14 mouse cellular contexts compared by ENCODE assay signal in genomic region chr17:83853831-83854230, GRCm38 (mm10). TPM values are rescaled to one million over a fixed set of nuclear protein-coding genes. Genes with fewer than 3 reads are reported as not detected.
DNase-seq lines count a peak whose midpoint lies in the region; ATAC-seq and TF ChIP-seq lines count a peak whose summit lies in the region.
"Had no signal": no experiment of that assay in that cellular context is flagged by ENCODE, and none has a peak within 500 bp of the region (broad histone marks: within the 10 kb centered on the region; RNA-seq: fewer than 3 reads in every experiment).

No protein-coding gene starts in this region.

- no peaks in the 10 kb centered on the region for H3K27me3 ChIP-seq in heart, adult 2 months (ENCODE audit: control insufficient read depth, insufficient read depth, low read length)
- no peaks in the 10 kb centered on the region for H3K27me3 ChIP-seq in lung, embryonic 14.5 days (ENCODE audit: insufficient read depth, low read length)
- H3K27me3 ChIP-seq: heart, embryonic 15.5 days; midbrain, embryonic 13.5 days had no signal

- no peak for TF ChIP-seq EP300 in heart, adult 2 months (IDR thresholded peaks at IDR 0.05; ENCODE audit: insufficient read depth, low read depth, low read length)

- TF ChIP-seq POLR2A in heart, adult 2 months (IDR thresholded peaks at IDR 0.05; ENCODE audit: insufficient read depth, low read depth, low read length): no peak

- no peaks in the 10 kb centered on the region for H3K9me3 ChIP-seq in lung, embryonic 14.5 days (ENCODE audit: low read depth, low read length)
- H3K9me3 ChIP-seq: heart, embryonic 15.5 days; limb, embryonic 12.5 days; midbrain, embryonic 13.5 days had no signal

- H3K4me1 ChIP-seq in heart, adult 2 months (ENCODE audit: control insufficient read depth, insufficient read depth, low read length): no peaks in the 10 kb centered on the region
- no peaks in the 10 kb centered on the region for H3K4me1 ChIP-seq in lung, embryonic 14.5 days (ENCODE audit: insufficient read depth)

- no peaks in the 10 kb centered on the region for H3K36me3 ChIP-seq in heart, adult 2 months (ENCODE audit: control insufficient read depth, insufficient read depth, low read length)
- H3K36me3 ChIP-seq in lung, embryonic 14.5 days (ENCODE audit: insufficient read depth): no peaks in the 10 kb centered on the region
- H3K36me3 ChIP-seq: heart, embryonic 15.5 days; limb, embryonic 12.5 days; midbrain, embryonic 13.5 days had no signal

- ATAC-seq in lung, embryonic 14.5 days (ENCODE audit: insufficient read depth): no peak
- ATAC-seq in megakaryocyte progenitor cell, adult 5-6 weeks (replicated peaks; ENCODE audit: poor library complexity): 0 out of 2 replicates have a peak, but pooled peaks have one; percentile 33
- ATAC-seq: midbrain, embryonic 13.5 days had no signal

- 50% methylated on average over 3 of the region's 3 CpGs for WGBS in heart, adult 2 months
- 44% methylated on average over 3 of the region's 3 CpGs for WGBS in lung, embryonic 14.5 days

- H3K4me3 ChIP-seq in heart, adult 2 months: no peak overlapping the region
- no peak overlapping the region for H3K4me3 ChIP-seq in lung, embryonic 14.5 days (ENCODE audit: low read depth, low read length)
- H3K4me3 ChIP-seq: heart, embryonic 15.5 days; limb, embryonic 12.5 days; midbrain, embryonic 13.5 days had no signal

- peak overlapping the region; percentile 37; the same call in 1 of the 2 replicates for H3K4me2 ChIP-seq in lung, embryonic 14.5 days
- H3K4me2 ChIP-seq: heart, embryonic 15.5 days; limb, embryonic 12.5 days; midbrain, embryonic 13.5 days had no signal

- 0 out of 2 replicates have a peak, but pooled peaks have one; percentile 3 for TF ChIP-seq CTCF in heart, adult 2 months (IDR thresholded peaks at IDR 0.05)
- TF ChIP-seq CTCF in lung, embryonic 14.5 days (IDR thresholded peaks at IDR 0.05; ENCODE audit: low read depth): peak; percentile 25; the same call in 1 of the 2 replicates

- intact Hi-C loops in heart, adult 2 months (cut with DNase I): loop anchor here (5.0 to 10.0 kb wide), 4 partner anchors 159 to 829 kb away; partner anchors contain the start of gene Kcng3
- intact Hi-C loops in heart, postnatal 10 days (cut with DNase I): loop anchor here (10.0 kb wide), 1 partner anchor 499 kb away; the partner anchor contains the start of gene Eml4

- DNase-seq in heart, adult 2 months: no peak
- no peak for DNase-seq in heart, postnatal 10 days
- DNase-seq in lung, embryonic 14.5 days: no peak
- no peak for DNase-seq in lung, adult 18-20 months
- peak; percentile 75 for DNase-seq in R1 (ENCODE audit: low read depth, low spot score)
- no peak for DNase-seq in adrenal gland, adult 8-10 months
- DNase-seq in urinary bladder, postnatal 36 days (ENCODE audit: low spot score in 2 of 2): no peak
- DNase-seq: cerebellum, adult 9-11 months; kidney, adult 18-20 months had no signal

- H3K27ac ChIP-seq in heart, adult 2 months: no peak overlapping the region
- H3K27ac ChIP-seq in lung, embryonic 14.5 days (ENCODE audit: low read depth): no peak overlapping the region
- H3K27ac ChIP-seq: heart, embryonic 15.5 days; limb, embryonic 12.5 days; midbrain, embryonic 13.5 days had no signal

- H3K9ac ChIP-seq in heart, adult 2 months (ENCODE audit: low read depth, low read length): no peak overlapping the region
- no peak overlapping the region for H3K9ac ChIP-seq in lung, embryonic 14.5 days
- H3K9ac ChIP-seq: heart, embryonic 15.5 days; limb, embryonic 12.5 days; midbrain, embryonic 13.5 days had no signal

- no peaks in the 10 kb centered on the region for H3K79me2 ChIP-seq in heart, adult 2 months (replicated peaks; ENCODE audit: control insufficient read depth, insufficient read depth, low read length)

RNA-seq across cellular contexts. Expression of gene Haao, which starts 6.1 kb away (rescaled TPM):
- under 1 TPM; 0.25 to 0.29 TPM for total RNA-seq in heart, adult 2 months (2021)
- polyA plus RNA-seq in heart, adult 2 months (2012; rRNA removed): 1.2 and 1.4 TPM in 2 replicates
- total RNA-seq in heart, postnatal 10 days (2021): not detected
- 0.21 TPM in 1 of 2 replicates, not detected in the other for polyA plus RNA-seq in lung, embryonic 14.5 days (2014; fragmentation: Nextera tagmentation; extraction: Ambion mirVana)
- total RNA-seq in megakaryocyte progenitor cell, adult 5-6 weeks (2015): 21.6 and 34.9 TPM in 2 replicates
- 22.0 and 22.2 TPM in 2 replicates for total RNA-seq in megakaryocyte progenitor cell, adult 5-6 weeks (2017)
- total RNA-seq in adrenal gland, adult 8-10 months (2022): 1 to 10 TPM in 1 of 4 experiments, under 1 TPM in 3; 0.64 to 1.0 (median 0.83) TPM
- total RNA-seq: layer of hippocampus, postnatal 14 days had no signal

Comparison
In these comparisons a context has a peak if more than half of its experiments do, and no peak if none do; other contexts are left out.
1. RNA of gene Haao, which starts 6.1 kb away (total RNA-seq): 21.6 to 34.9 TPM in megakaryocyte progenitor cell, adult 5-6 weeks; 0.64 to 1.0 TPM in adrenal gland, adult 8-10 months, not detected in heart, postnatal 10 days and 0.25 to 0.29 TPM in heart, adult 2 months; every median in the first group is over 10 times any median in the second.